Mouse (Mus musculus) urinary bladder, postnatal 0 days (tissue): Measurements from ENCODE around the gene Ppp4r4. TPM values are rescaled to one million over a fixed set of nuclear protein-coding genes. Genes with fewer than 3 reads are reported as not detected.

Experiments used
- polyA plus RNA-seq: library from polyadenylated mRNA; unstranded; fragments of >200 nt; fragmentation: Nextera tagmentation; extraction: Ambion mirVana; gene quantifications from 2 replicates; pipeline ENCODE4 v1.2.1, GENCODE M21; 2015

Ppp4r4 gene
- polyA plus RNA-seq, result 0.75 and 0.95 TPM in 2 replicates

GRCm38 (mm10) chr12:103532020-103532648, at the start of gene Ppp4r4:
TSS of gene Ppp4r4 (plus strand) at chr12:103532283.

DNA sequence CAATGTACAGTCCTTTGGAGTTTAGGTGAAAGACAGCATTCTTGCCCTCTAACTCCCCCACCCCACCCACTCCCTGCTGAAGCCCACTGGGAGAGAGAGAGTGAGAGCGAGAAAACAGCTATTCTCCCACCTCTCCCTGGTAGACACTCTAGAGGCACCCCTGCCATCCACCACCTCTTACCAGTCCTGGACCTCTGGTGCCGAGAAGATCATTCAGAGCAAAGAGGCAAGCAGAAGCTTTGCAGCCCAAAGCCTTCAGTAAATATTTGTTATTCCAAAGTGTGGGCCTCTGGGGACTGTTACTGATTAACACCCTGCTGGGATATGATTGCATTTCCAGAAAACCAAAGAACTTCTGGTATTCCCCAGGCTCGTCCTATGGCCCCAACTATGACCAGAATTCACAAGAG, 99.1 kb downstream of the Ppp4r4 start, which contains the start of gene Serpina10:
Gene Serpina10, minus strand, starts transcription at position 242 of the 410 bp plus-strand sequence.

GRCm38 (mm10) chr12:103656848-103657626, 125.0 kb downstream of the Ppp4r4 start, which contains the start of gene Serpina6:
TSS of gene Serpina6 (minus strand) at chr12:103657212.

Other genes starting within 250 kb of the Ppp4r4 start
- not detected in 2 replicates for gene Fam181a, start 221.3 kb upstream of the Ppp4r4 start, polyA plus RNA-seq
- 58.8 and 63.2 TPM in 2 replicates for gene Asb2, start 176.3 kb upstream of the Ppp4r4 start, polyA plus RNA-seq
- 6.3 and 6.9 TPM in 2 replicates for gene Otub2, start 143.6 kb upstream of the Ppp4r4 start, polyA plus RNA-seq
- gene 9330161L09Rik, start 124.5 kb upstream of the Ppp4r4 start, polyA plus RNA-seq, result 0.16 and 0.22 TPM in 2 replicates
- gene Ddx24, start 106.5 kb upstream of the Ppp4r4 start, polyA plus RNA-seq, result 65.1 and 74.4 TPM in 2 replicates
- 98.4 and 105 TPM in 2 replicates for gene Ifi27, start 98.1 kb upstream of the Ppp4r4 start, polyA plus RNA-seq
- 245 and 297 TPM in 2 replicates for gene Ifi27l2a, start 88.6 kb upstream of the Ppp4r4 start, polyA plus RNA-seq
- gene Ifi27l2b, start 75.1 kb upstream of the Ppp4r4 start, polyA plus RNA-seq, result 0.35 and 0.53 TPM in 2 replicates
- 0.12 TPM in 1 of 2 replicates, not detected in the other for gene Serpina10, start 99.2 kb downstream of the Ppp4r4 start, polyA plus RNA-seq
- not detected in 2 replicates for gene Serpina6, start 124.9 kb downstream of the Ppp4r4 start, polyA plus RNA-seq
- not detected in 2 replicates for gene Serpina16, start 143.9 kb downstream of the Ppp4r4 start, polyA plus RNA-seq
- gene Serpina1f, start 163.2 kb downstream of the Ppp4r4 start, polyA plus RNA-seq, result not detected in 2 replicates
- 0.33 and 2.3 TPM in 2 replicates for gene Serpina1d, start 241.3 kb downstream of the Ppp4r4 start, polyA plus RNA-seq